Mouse (Mus musculus): ENCODE data around the gene Nhej1. TPM values are rescaled to one million over a fixed set of nuclear protein-coding genes. Genes with fewer than 3 reads are reported as not detected.

The Nhej1 gene
- total RNA-seq, 2 experiments from 2014 or later = 5.3 to 6.1 TPM

GRCm38 (mm10) chr1:75128641-75129040 lies 3.6 kb upstream of the Nhej1 start:
- DNase-seq = no peak

GRCm38 (mm10) chr1:75125418-75125817 lies 418 bp upstream of the Nhej1 start:
- DNase-seq = no peak

GRCm38 (mm10) chr1:75122211-75122610 lies 2.8 kb downstream of the Nhej1 start:
- no peak for DNase-seq

- no peak for DNase-seq
Observed at GRCm38 (mm10) chr1:75052091-75052490, 72.9 kb downstream of the Nhej1 start.

GRCm38 (mm10) chr1:75051428-75051827 lies 73.6 kb downstream of the Nhej1 start:
- DNase-seq = no peak

- DNase-seq = no peak
Observed at GRCm38 (mm10) chr1:75048571-75048970, 76.4 kb downstream of the Nhej1 start.

- DNase-seq = no peak
Observed at GRCm38 (mm10) chr1:75048041-75048440, 77.0 kb downstream of the Nhej1 start.

GRCm38 (mm10) chr1:75040429-75040828 lies 84.6 kb downstream of the Nhej1 start:
- no peak for DNase-seq

GRCm38 (mm10) chr1:75032041-75032440 lies 93.0 kb downstream of the Nhej1 start:
- no peak for DNase-seq

- DNase-seq = no peak
Observed at GRCm38 (mm10) chr1:75027061-75027779, 97.8 kb downstream of the Nhej1 start.

- no peak for DNase-seq
Observed at GRCm38 (mm10) chr1:75024419-75025199, 100.4 kb downstream of the Nhej1 start.

GRCm38 (mm10) chr1:75022216-75022615 lies 102.8 kb downstream of the Nhej1 start:
- no peak for DNase-seq

- DNase-seq = peak; percentile 45
Observed at GRCm38 (mm10) chr1:75016846-75017245, 108.2 kb downstream of the Nhej1 start.

- DNase-seq = no peak
Observed at GRCm38 (mm10) chr1:75015551-75016265, 109.3 kb downstream of the Nhej1 start.

- no peak for DNase-seq
Observed at GRCm38 (mm10) chr1:75014210-75014845, 110.7 kb downstream of the Nhej1 start.

- no peak for DNase-seq
Observed at GRCm38 (mm10) chr1:75010817-75011216, 114.2 kb downstream of the Nhej1 start.

GRCm38 (mm10) chr1:75010203-75010602 lies 114.8 kb downstream of the Nhej1 start:
- no peak for DNase-seq

- no peak for DNase-seq
Observed at GRCm38 (mm10) chr1:75006016-75006415, 119.0 kb downstream of the Nhej1 start.

- DNase-seq = no peak
Observed at GRCm38 (mm10) chr1:75001183-75001582, 123.8 kb downstream of the Nhej1 start.

- DNase-seq = no peak
Observed at GRCm38 (mm10) chr1:75000496-75000895, 124.5 kb downstream of the Nhej1 start.

GRCm38 (mm10) chr1:74999173-74999572 lies 125.8 kb downstream of the Nhej1 start:
- no peak for DNase-seq

- DNase-seq = no peak
Observed at GRCm38 (mm10) chr1:74997231-74997630, 127.8 kb downstream of the Nhej1 start.

All from gastrocnemius, postnatal 25 days (tissue).